Mouse (Mus musculus) limb, embryonic 14.5 days (tissue): ENCODE measurements around the gene Asns. TPM values are rescaled to one million over a fixed set of nuclear protein-coding genes. Genes with fewer than 3 reads are reported as not detected.

ENCODE experiments used
- ATAC-seq: fragments of 200-750 bp; cut with Nextera tagmentation; 2 replicates; pipeline ENCODE4 v1.8.0; 2017; ENCODE audit warnings: low read depth, moderate number of reproducible peaks, moderate TSS enrichment; ENCODE audit not compliant: low FRiP score
- DNase-seq: peaks from one replicate; pipeline ENCODE4 v3.0.0-alpha.2; 2015; ENCODE audit warnings: low spot score
- H3K27ac ChIP-seq: fragments of 300-500 bp; sonication (generic); replicated peaks from 2 replicates; pipeline ENCODE4 v1.5.1; 2014; ENCODE audit warnings: low read depth, mild to moderate bottlenecking, low read length, moderate library complexity, mixed read lengths
- H3K27me3 ChIP-seq: fragments of 300-500 bp; sonication (generic); 2 replicates; pipeline ENCODE4 v1.6.1; 2014; ENCODE audit warnings: low read length, mixed read lengths; ENCODE audit not compliant: control insufficient read depth, insufficient read depth
- H3K36me3 ChIP-seq: fragments of 300-500 bp; sonication (generic); 2 replicates; pipeline ENCODE4 v1.6.1; 2014; ENCODE audit warnings: mild to moderate bottlenecking, low read length, moderate library complexity, mixed read lengths; ENCODE audit not compliant: control insufficient read depth, insufficient read depth
- H3K4me1 ChIP-seq: fragments of 300-500 bp; sonication (generic); 2 replicates; pipeline ENCODE4 v1.6.1; 2014; ENCODE audit warnings: antibody characterized with exemption, low read length, mixed read lengths; ENCODE audit not compliant: control insufficient read depth, insufficient read depth
- H3K4me2 ChIP-seq: fragments of 300-500 bp; sonication (generic); replicated peaks from 2 replicates; pipeline ENCODE4 v1.6.1; 2014; ENCODE audit warnings: low read depth, mild to moderate bottlenecking, low read length, moderate library complexity; ENCODE audit not compliant: severe bottlenecking
- H3K4me3 ChIP-seq: fragments of 300-500 bp; sonication (generic); replicated peaks from 2 replicates; pipeline ENCODE4 v1.5.1; 2014; ENCODE audit warnings: low read length
- H3K9ac ChIP-seq: fragments of 300-500 bp; sonication (generic); 2 replicates; pipeline ENCODE4 v1.6.1; 2014; ENCODE audit warnings: mild to moderate bottlenecking, low read depth, low read length, moderate library complexity; ENCODE audit not compliant: severe bottlenecking
- H3K9me3 ChIP-seq: fragments of 300-500 bp; sonication (generic); 2 replicates; pipeline ENCODE4 v1.6.1; 2016; ENCODE audit warnings: low read length; ENCODE audit not compliant: control insufficient read depth
- POLR2A ChIP-seq: fragments of 200-500 bp; IDR thresholded peaks from 2 replicates; pipeline ENCODE4 v1.8.0; 2012; ENCODE audit warnings: inconsistent platforms, mild to moderate bottlenecking, moderate library complexity, borderline replicate concordance; ENCODE audit not compliant: insufficient read depth, insufficient read length; ENCODE audit errors: extremely low read depth
- WGBS: fragments of 180-500 bp; shearing (Covaris S2); extraction: QIAGEN DNeasy Blood & Tissue Kit; methylation state at CpG from one replicate; pipeline ENCODE4 v1.1.7; 2014; 5-methylcytosine and 5-hydroxymethylcytosine counted together
- polyA plus RNA-seq, 2 experiments: library from polyadenylated mRNA; depleted of rRNA in 1 of 2; stranded (reverse) in 1 of 2; unstranded in 1 of 2; fragments of >200 nt; fragmentation: Nextera tagmentation in 1 of 2; extraction: Ambion mirVana in 1 of 2; gene quantifications; 2 replicates each; pipeline versions ENCODE4 v1.2.1 to v1.2.3; 2012 to 2014

The Asns gene
- polyA plus RNA-seq, 2 experiments, result 25.2 to 56.0 TPM

DNA sequence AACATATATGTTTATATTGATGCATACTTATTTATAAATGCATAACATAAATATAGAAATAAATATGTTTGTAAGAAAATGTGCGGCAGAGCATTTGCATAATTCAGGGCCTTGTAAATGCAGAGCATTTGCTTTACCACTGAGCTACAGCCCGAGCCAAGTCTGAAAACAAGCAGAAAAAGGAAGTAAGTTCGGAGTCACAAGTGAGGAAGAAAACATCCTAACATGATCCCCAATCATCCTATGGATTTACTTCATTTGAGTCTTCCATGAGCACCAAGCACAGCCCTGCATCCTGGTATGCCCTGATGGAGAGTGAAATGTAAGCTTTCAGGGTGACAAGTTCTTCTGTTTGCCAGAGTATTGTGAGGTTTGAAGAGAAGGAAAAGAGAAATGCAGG lies 15.2 kb upstream of the Asns start:
- 86% methylated on average over 3 of the region's 3 CpGs for WGBS

GRCm38 (mm10) chr6:7706796-7707195 lies 13.7 kb upstream of the Asns start:
- Histone ChIP-seq H3K9ac (no peak overlapping the region), H3K9me3 (no peaks in the 10 kb centered on the region), H3K4me3 (no peak overlapping the region), H3K4me2 (no peak overlapping the region), H3K4me1 (no peaks in the 10 kb centered on the region), H3K27me3 (no peaks in the 10 kb centered on the region), H3K36me3 (no peaks in the 10 kb centered on the region), H3K27ac (no peak overlapping the region)
- DNase-seq (no peak), ATAC-seq (no peak)
- 58% methylated on average over 1 of the region's 1 CpGs for WGBS
- no peak for TF ChIP-seq POLR2A

More for the DNA sequence above, 15.2 kb upstream of the Asns start:
- DNase-seq (no peak), ATAC-seq (no peak)
- no peak for TF ChIP-seq POLR2A
- H3K27me3 ChIP-seq, result no peaks in the 10 kb centered on the region
- H3K9me3 ChIP-seq, result no peaks in the 10 kb centered on the region
- no peaks in the 10 kb centered on the region for H3K36me3 ChIP-seq
- H3K4me2 ChIP-seq, result no peak overlapping the region
- H3K4me3 ChIP-seq, result no peak overlapping the region
- no peak overlapping the region for H3K9ac ChIP-seq
- no peak overlapping the region for H3K27ac ChIP-seq
- H3K4me1 ChIP-seq, result no peaks in the 10 kb centered on the region

GRCm38 (mm10) chr6:7697999-7698699 lies 5.1 kb upstream of the Asns start:
- no peak for TF ChIP-seq POLR2A
- no peak overlapping the region for H3K4me2 ChIP-seq
- DNase-seq, result no peak

GRCm38 (mm10) chr6:7697077-7697643 lies 4.1 kb upstream of the Asns start:
- Histone ChIP-seq H3K36me3 (no peaks in the 10 kb centered on the region), H3K9ac (no peak overlapping the region), H3K9me3 (no peaks in the 10 kb centered on the region), H3K4me2 (no peak overlapping the region), H3K27me3 (no peaks in the 10 kb centered on the region), H3K4me1 (no peaks in the 10 kb centered on the region; the same call in 1 of the 2 replicates), H3K27ac (no peak overlapping the region), H3K4me3 (no peak overlapping the region)
- WGBS, result 78% methylated on average over 4 of the region's 4 CpGs
- no peak for ATAC-seq
- TF ChIP-seq POLR2A, result no peak
- DNase-seq, result no peak

More at GRCm38 (mm10) chr6:7697999-7698699, 5.1 kb upstream of the Asns start:
- Histone ChIP-seq H3K4me1 (no peaks in the 10 kb centered on the region), H3K27ac (no peak overlapping the region), H3K27me3 (no peaks in the 10 kb centered on the region), H3K36me3 (no peaks in the 10 kb centered on the region), H3K9ac (no peak overlapping the region), H3K4me3 (no peak overlapping the region), H3K9me3 (no peaks in the 10 kb centered on the region)
- WGBS, result 83% methylated on average over 6 of the region's 6 CpGs
- ATAC-seq, result no peak

DNA sequence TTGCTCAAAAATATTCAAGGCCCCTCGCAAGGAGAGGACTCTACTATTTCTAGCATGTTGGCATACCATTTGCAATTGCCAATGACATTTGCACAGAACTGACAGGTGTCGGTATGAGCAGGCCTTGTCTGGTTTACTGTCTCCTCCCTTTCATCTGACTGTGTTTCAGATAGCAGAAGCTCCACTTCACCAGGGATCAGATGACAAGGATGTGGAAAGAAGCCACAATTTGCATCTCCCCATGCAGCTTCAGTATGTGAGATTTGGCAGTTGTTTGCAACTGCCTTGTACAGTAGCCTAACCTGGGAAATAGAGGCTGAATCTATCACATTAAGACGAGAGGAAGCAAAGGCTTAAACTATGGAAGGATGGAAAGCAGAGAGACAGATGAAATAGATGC lies 3.6 kb upstream of the Asns start:
- Histone ChIP-seq H3K4me2 (no peak overlapping the region), H3K27ac (no peak overlapping the region), H3K9ac (no peak overlapping the region), H3K27me3 (no peaks in the 10 kb centered on the region), H3K9me3 (no peaks in the 10 kb centered on the region), H3K4me3 (no peak overlapping the region), H3K36me3 (no peaks in the 10 kb centered on the region), H3K4me1 (peaks cover 2% of the 10 kb centered on the region; the same call in 1 of the 2 replicates)
- ATAC-seq (no peak), DNase-seq (no peak)
- 64% methylated on average over 3 of the region's 3 CpGs for WGBS
- TF ChIP-seq POLR2A, result no peak
